Mouse (Mus musculus) lung, adult 2 months (tissue): ENCODE results near the gene Gm9999.

Experiments
- CTCF ChIP-seq: fragments of 200-500 bp; IDR thresholded peaks from 2 replicates; pipeline ENCODE4 v1.5.1; 2011; ENCODE audit warnings: mild to moderate bottlenecking, low read length, control low read depth; ENCODE audit not compliant: insufficient read depth
- POLR2A ChIP-seq: fragments of 200-500 bp; IDR thresholded peaks from 2 replicates; pipeline ENCODE4 v1.6.1; 2011; ENCODE audit warnings: low read depth, mild to moderate bottlenecking, control low read depth, low read length, borderline replicate concordance; ENCODE audit errors: extremely low read depth

DNA sequence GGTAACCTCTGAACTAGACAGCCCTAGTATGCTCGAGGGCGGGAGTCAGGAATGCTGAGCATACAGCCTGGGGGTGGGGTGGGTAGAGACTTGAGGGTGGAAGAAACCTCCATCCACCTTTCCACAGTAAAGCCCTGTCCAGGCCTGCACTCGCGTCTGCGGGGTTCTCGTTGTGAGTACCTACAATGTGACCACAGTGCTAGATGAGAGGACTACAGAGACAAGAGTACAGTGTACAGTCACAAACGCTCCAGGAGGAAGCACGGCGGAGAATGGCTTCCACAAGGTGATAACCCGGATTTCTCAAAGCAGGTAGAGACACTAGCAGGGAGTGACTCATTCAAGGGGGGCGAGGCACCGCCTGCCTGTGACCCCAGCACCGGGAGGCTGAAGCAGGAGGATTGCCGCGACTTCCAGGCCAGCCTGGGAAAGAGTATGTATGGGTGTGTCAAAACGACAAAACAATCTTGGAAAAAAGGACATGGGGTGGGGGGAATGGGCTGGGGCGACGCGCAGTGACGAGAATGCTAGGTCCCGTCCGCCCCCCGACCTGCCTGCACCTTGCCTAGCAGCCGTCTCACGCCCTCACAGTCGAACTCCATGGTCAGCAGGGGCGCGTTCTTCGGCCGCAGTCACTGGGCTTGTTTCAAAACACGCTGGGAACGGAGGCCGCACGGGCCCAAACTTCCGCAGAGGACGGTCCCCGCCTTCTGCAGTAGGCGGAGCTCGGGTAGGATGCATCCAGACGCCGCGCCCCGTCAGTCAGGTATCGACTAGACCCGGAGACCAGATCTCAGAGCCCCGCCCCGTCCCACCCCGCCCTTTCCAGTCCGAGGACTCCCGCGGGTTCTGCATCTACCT is 25.3 kb upstream of the Gm9999 start, which contains the start of gene Uevld:
- no peak for TF ChIP-seq CTCF
- TF ChIP-seq POLR2A, result peak; percentile 48; the same call in 1 of the 2 replicates
